Mouse (Mus musculus) G1E-ER4 (cell line): Measurements from ENCODE around the gene Nop58. TPM values are rescaled to one million over a fixed set of nuclear protein-coding genes. Genes with fewer than 3 reads are reported as not detected.
A peak's percentile ranks its signal among the peaks of the same experiment; 100 is the strongest.

Experiments used
- GATA1 ChIP-seq: IDR thresholded peaks from one replicate; pipeline ENCODE4 v1.8.0; 2012; ENCODE audit warnings: low read length, inconsistent platforms
- polyA plus RNA-seq: library from polyadenylated mRNA; stranded (reverse); fragments of >175 nt; gene quantifications from 2 replicates; pipeline ENCODE4 v1.2.3, GENCODE M21; 2012

The Nop58 gene
- polyA plus RNA-seq, 1 experiment = 241 TPM

- no peak for TF ChIP-seq GATA1
These were observed 2.7 kb downstream of the Nop58 start for GRCm38 (mm10) chr1:59687493-59687892.

DNA sequence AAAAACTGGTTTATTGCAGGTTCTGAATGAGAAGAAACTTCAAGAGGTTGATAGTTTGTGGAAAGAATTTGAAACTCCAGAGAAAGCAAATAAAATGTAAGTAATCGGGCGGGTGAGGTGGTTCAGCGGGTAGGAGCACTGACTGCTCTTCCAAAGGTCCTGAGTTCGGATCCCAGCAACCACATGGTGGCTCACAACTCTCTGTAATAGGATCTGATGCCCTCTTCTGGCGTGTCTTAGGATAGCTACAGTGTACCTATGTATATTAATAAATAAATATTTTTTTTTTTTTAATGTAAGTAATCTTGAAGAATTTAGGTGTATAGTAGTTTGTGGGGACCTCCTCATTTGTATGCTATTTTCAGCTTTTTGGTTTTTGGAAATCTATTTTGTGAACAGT lies 5.7 kb downstream of the Nop58 start:
- TF ChIP-seq GATA1 = no peak

DNA sequence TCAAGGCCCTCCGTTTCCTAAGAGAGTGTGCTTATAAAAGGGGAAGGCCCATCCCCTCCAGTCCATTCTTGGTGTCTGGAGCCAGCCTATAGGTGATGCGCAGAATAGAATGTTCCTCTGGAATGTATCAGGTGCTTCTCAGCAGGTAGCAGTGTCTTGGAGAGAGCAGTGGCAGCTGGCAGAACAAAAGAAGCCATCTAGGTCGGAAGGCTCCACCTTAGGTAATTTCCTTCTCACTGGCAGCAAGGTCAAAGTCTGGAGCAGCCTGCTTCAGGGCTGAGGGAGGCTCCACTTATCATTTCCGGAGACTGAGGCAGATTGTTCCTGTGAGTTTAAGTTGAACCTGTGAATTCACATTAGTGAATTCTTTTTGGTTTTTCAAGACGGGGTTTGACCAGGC lies 13.0 kb downstream of the Nop58 start:
- no peak for TF ChIP-seq GATA1

DNA sequence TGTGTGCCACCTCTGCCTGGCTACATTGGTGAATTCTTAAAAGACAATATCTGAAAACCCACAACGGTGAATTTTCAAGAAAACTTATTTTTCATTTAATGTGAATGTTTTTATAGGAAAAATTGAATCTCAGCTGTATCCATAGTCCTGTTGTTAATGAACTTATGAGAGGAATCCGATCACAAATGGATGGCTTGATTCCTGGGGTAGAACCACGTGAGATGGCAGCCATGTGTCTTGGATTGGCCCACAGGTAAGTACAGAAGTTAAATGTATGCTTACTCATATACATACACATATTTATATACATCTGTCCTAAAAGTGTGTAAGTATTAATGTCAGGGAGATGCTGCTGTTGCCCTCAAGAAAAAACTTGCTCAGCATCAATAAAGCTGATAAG lies 13.4 kb downstream of the Nop58 start:
- no peak for TF ChIP-seq GATA1

GRCm38 (mm10) chr1:59701766-59702165 lies 17.0 kb downstream of the Nop58 start:
- no peak for TF ChIP-seq GATA1

DNA sequence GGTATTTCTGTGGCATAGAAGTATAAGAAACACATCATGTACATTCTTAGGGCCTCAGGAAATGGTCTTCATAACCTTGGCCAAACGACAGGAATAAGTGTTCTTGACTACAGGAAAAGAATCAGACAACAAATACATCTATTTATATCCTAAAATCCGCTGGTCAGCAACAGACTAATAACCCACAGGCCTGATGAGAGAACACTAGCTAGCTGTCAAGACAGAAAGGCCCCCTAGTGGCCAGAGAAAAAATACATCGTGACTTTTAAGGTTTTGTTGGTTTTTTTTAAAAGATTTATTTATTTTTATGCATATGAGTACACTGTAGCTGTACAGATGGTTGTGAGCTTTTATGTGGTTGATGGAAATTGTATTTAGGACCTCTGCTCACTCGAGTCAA lies 35.1 kb downstream of the Nop58 start:
- no peak for TF ChIP-seq GATA1

DNA sequence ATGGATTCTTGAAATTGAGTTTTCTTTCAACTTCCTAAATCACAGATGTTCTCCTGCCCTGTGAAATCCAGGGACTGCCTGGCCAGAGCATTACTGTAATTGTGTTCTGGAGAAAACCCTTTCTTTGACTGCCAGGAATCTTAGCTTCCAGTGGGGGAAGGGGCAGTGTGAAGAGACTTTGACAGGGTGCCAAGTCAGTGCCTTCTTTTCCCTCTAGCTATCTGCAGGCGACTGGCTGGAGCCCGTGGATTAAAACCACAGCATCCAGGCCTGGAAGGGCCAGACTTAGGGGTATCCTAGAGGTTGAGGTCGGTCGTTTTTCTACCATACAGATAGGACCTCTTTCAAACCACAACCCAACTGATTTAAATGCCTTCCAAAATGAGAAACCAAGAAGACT lies 40.9 kb downstream of the Nop58 start:
- TF ChIP-seq GATA1 = no peak

DNA sequence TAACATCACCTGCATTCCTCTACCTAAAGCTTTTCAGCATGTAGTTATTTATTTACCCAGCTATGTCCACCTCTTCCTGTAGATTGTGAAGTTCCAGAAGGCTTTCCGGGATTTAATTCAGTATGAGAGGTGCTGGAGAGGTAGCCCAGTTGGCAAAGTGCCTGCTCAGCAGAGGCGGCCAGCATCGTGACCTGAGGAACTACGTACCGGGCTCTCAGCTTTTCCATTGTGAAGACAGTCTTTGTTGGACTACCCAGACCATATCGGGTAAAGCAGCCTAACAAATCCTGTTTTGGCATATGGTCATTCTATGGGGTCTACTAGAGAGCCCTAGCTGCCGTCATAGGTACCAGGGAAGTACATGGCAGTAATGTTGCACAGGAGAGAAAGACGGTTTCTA lies 45.3 kb downstream of the Nop58 start:
- TF ChIP-seq GATA1 = no peak

DNA sequence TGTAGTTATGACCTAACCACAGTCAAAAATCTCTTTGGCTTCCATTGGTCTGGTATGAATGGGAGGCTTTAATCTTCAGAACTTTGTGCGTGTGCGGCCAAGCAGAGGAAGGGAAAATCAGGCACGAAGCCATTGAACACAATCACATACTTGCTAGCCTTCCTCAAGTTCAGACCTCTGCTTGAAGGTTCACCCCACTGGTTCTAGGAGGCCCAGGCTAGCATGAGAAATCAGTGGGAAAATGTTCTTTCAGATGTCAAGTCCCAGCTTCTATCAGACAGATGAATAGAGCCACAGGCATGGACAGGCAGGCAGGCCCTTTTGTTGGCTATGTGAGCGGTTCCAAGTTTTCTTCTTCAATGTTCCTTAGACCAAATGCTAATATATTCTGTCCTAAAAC lies 46.0 kb downstream of the Nop58 start:
- no peak for TF ChIP-seq GATA1

DNA sequence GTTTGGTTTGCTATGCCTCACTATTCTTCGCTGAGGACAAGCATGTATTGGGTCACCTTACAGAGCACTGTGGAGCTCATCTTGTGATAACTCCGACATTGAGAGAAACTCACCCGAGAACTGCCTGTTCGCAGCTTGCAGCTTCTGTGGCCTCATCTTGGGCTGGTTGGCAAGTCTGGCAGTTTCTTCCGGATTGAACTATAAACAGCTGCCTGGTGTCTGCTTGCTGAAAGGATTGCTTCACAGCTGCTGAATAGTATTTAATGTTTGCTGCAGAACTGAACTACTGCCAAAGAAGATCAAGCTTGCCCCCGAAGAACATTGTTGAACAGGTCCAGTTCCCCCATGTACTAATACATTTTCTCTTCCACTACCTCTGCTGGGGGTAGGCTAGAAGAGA lies 49.3 kb downstream of the Nop58 start:
- no peak for TF ChIP-seq GATA1

DNA sequence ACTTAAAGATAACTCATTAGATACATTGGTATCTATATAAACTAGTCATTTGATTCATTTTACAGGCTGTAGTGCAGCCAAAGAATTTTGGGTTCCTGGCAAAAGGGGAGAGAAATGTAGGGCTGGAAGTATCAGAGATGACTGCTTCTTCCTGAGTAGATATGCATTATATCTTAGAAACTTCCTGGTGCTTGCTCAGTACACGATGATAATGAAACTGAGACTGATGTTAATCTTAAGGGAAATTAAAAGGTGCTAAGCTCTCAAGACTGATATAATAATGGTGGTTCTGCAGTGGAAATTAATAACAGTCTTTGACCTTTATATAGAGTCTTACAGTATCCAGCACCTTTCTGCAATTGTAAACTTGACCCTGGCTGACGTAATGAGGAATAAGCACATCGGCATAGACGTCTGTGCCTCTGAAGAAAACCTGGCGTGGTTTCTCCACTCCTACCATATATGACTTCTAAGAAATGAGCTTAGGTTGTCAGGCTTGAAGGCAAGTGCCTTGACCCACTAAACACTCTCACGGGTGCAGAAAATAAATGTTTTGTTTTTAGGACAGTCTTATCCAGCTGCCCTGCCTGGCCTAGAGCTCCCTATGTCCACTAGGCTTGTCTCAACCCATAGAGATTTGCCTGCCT lies 54.1 kb downstream of the Nop58 start:
- no peak for TF ChIP-seq GATA1

GRCm38 (mm10) chr1:59739577-59740354 lies 55.0 kb downstream of the Nop58 start:
- TF ChIP-seq GATA1 = no peak

GRCm38 (mm10) chr1:59749047-59749446 lies 64.3 kb downstream of the Nop58 start:
- peak; percentile 18 for TF ChIP-seq GATA1

DNA sequence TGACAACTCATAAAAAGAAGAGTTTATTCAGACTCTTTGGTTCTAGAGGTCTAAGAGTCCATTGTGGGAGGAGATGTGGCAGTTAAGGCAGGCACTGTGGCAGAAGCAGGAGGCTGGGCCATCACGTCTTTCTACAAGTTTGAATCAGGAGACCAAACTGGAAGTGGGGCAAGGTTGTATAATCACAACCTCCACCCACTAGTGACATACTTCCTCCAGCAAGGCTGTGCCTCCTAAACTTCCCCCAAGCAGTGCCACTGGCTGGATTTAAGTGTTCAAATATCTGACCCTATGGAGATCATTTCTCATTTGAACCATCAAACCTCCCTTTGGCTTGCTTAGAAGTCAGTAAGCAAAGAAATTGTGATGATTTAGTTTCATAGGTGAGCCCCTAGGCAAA lies 70.5 kb downstream of the Nop58 start:
- TF ChIP-seq GATA1 = no peak

DNA sequence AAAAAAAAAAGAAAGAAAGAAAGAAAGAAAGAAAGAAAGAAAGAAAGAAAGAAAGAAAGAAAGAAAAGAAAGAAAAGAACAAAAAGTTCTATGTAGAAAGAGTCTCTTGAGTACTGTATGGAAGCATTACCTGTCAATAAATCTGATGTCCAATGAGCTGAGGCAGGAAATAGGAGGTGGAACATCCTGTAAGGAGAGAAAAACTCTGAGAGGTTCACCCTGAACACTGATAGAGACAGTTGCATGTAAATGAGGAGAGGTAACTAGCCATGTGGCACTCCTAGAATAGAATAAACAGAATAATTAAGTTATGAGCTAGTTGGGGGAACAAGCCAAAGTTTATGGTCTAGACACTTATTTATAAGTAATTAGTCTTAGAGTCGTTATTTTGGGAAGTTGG lies 73.6 kb downstream of the Nop58 start:
- TF ChIP-seq GATA1 = no peak

DNA sequence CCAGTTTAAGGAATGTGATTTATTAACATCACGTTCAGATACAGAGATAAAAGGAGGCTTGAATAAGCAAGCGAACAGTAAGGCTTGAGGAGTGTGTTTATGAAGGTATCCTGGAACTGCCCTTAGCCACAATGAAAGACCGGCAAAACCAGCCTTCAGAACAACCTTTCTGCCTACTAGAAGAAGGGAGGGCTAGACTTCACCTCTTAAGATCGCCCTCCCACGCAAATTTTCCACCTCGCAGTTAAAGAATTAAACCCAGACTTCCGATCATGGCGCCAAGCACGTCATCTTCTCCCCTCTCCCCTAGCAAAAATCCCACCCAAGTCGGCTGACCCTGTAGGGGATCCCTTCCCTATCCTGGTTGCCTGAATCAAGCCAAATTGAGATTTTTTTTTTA lies 77.4 kb downstream of the Nop58 start:
- no peak for TF ChIP-seq GATA1

- no peak for TF ChIP-seq GATA1
These were observed 77.9 kb downstream of the Nop58 start for GRCm38 (mm10) chr1:59762651-59763163.
